Mouse (Mus musculus) monocyte, adult 2 months (primary cell): Measurements from ENCODE around the gene Ttc38.
A peak's percentile ranks its signal among the peaks of the same experiment; 100 is the strongest.

Source experiments
- DNase-seq, 2 experiments: peaks; one replicate each; pipeline ENCODE4 v3.0.0; 2022; ENCODE audit warnings: low spot score in 2 of 2, low read depth in 1 of 2

Gene Ttc38

GRCm38 (mm10) chr15:85831954-85832590, at the start of gene Ttc38:
Ttc38 (plus strand) TSS chr15:85832306.
- peak; percentile 22 to 57 for DNase-seq

- DNase-seq: no peak
These were observed 49.0 kb upstream of the Ttc38 start for GRCm38 (mm10) chr15:85783146-85783545.

GRCm38 (mm10) chr15:85784341-85784740, 47.8 kb upstream of the Ttc38 start:
- DNase-seq: no peak

GRCm38 (mm10) chr15:85786711-85787110, 45.4 kb upstream of the Ttc38 start:
- no peak for DNase-seq

- no peak for DNase-seq
These were observed 44.6 kb upstream of the Ttc38 start for GRCm38 (mm10) chr15:85787482-85787881.

- no peak for DNase-seq
These were observed 44.1 kb upstream of the Ttc38 start for GRCm38 (mm10) chr15:85788051-85788450.

- DNase-seq: no peak
These were observed 43.5 kb upstream of the Ttc38 start for GRCm38 (mm10) chr15:85788633-85789032.

GRCm38 (mm10) chr15:85791449-85791848, 40.7 kb upstream of the Ttc38 start:
- no peak for DNase-seq

GRCm38 (mm10) chr15:85792819-85793218, 39.3 kb upstream of the Ttc38 start:
- DNase-seq: no peak

GRCm38 (mm10) chr15:85795516-85795915, 36.6 kb upstream of the Ttc38 start:
- no peak for DNase-seq

GRCm38 (mm10) chr15:85798676-85799075, 33.4 kb upstream of the Ttc38 start:
- no peak for DNase-seq

- no peak for DNase-seq
These were observed 29.2 kb upstream of the Ttc38 start for GRCm38 (mm10) chr15:85802931-85803330.

- DNase-seq: no peak
These were observed 25.2 kb upstream of the Ttc38 start for GRCm38 (mm10) chr15:85806886-85807285.

- no peak for DNase-seq
These were observed 24.7 kb upstream of the Ttc38 start for GRCm38 (mm10) chr15:85807404-85807803.

GRCm38 (mm10) chr15:85808031-85808430, 24.1 kb upstream of the Ttc38 start:
- DNase-seq: no peak

GRCm38 (mm10) chr15:85808434-85808833, 23.7 kb upstream of the Ttc38 start:
- DNase-seq: no peak

- no peak for DNase-seq
These were observed 23.0 kb upstream of the Ttc38 start for GRCm38 (mm10) chr15:85809091-85809490.

GRCm38 (mm10) chr15:85810462-85810805, 21.7 kb upstream of the Ttc38 start:
- no peak for DNase-seq

- peak in 1 of 2 experiments; percentile 19 for DNase-seq
These were observed 21.1 kb upstream of the Ttc38 start for GRCm38 (mm10) chr15:85810806-85811521.

GRCm38 (mm10) chr15:85811535-85812277, 20.4 kb upstream of the Ttc38 start, which contains the start of gene Cdpf1:
Cdpf1 (minus strand) TSS chr15:85811697.
- DNase-seq: peak; percentile 84 to 96

GRCm38 (mm10) chr15:85813428-85813827, 18.7 kb upstream of the Ttc38 start:
- no peak for DNase-seq
